Mouse (Mus musculus): ENCODE measurements around the gene Ggnbp2. TPM values are rescaled to one million over a fixed set of nuclear protein-coding genes. Genes with fewer than 3 reads are reported as not detected.
"Not testable (repeated sequence)": the region's sequence is repeated elsewhere in the genome, so short reads cannot be mapped to it uniquely, and the experiment has no call there.

Gene Ggnbp2
- polyA plus RNA-seq, 1 experiment, result 48.6 TPM

DNA sequence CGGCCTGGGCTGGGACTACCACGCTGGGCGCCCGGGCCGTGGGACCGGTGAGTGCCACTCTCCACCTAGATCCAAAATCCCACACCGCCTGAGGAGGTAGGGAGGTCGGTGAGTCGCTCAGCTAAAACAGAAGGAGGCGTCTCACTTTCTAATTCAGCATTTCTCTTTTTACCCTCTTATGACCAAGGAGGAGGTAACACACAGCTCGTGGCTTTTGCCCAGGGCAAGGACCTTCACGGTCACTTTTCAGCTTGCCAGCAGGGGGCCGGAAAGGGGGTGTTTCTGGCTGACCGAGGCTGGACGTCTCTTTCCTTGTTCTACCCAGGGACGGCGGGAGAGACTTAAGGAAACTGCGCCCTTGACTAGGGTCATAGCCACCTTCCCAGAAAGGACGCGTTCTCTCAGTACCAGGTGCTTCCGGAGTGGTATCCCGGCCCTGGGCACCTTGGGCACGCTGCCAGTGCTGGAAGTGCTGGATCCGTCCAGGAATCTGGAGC is 9.9 kb upstream of the Ggnbp2 start:
- under 1% methylated on average over 24 of the region's 24 CpGs for WGBS
- peak; percentile 81 for DNase-seq
- TF ChIP-seq CTCF (conservative IDR thresholded peaks at IDR 0.05; ENCODE audit: insufficient read depth, insufficient read length, low read depth, low read length) (peak; percentile 42), POLR2A (IDR thresholded peaks at IDR 0.05; ENCODE audit: low read depth, low read length) (no peak)
- H3K27ac ChIP-seq (ENCODE audit: insufficient read depth, low read depth, low read length), result peak overlapping the region; percentile 87
- H3K4me1 ChIP-seq (ENCODE audit: control insufficient read depth, insufficient read depth, low read length), result peaks cover 3% of the 10 kb centered on the region; the same call in 1 of the 2 replicates
- H3K4me3 ChIP-seq (ENCODE audit: insufficient read depth, low read depth, low read length), result peak overlapping the region; percentile 85
- no peaks in the 10 kb centered on the region for H3K27me3 ChIP-seq (replicated peaks; ENCODE audit: control insufficient read depth, insufficient read depth, low read length)
- no peaks in the 10 kb centered on the region; the same call in 1 of the 2 replicates for H3K36me3 ChIP-seq (ENCODE audit: control insufficient read depth, insufficient read depth, low read length)

GRCm38 (mm10) chr11:84879772-84880464 is 9.3 kb upstream of the Ggnbp2 start, which contains the start of the genes Myo19 and Pigw:
Gene Myo19 (plus strand): TSS chr11:84880148.
Gene Pigw (minus strand): TSS chr11:84880285.
- under 1% methylated on average over 79 of the region's 81 CpGs for WGBS
- peaks cover 3% of the 10 kb centered on the region; the same call in 1 of the 2 replicates for H3K4me1 ChIP-seq (ENCODE audit: control insufficient read depth, insufficient read depth, low read length)
- H3K36me3 ChIP-seq (ENCODE audit: control insufficient read depth, insufficient read depth, low read length), result no peaks in the 10 kb centered on the region
- H3K27me3 ChIP-seq (replicated peaks; ENCODE audit: control insufficient read depth, insufficient read depth, low read length), result no peaks in the 10 kb centered on the region
- peak; percentile 87 for DNase-seq
- H3K4me3 ChIP-seq (ENCODE audit: insufficient read depth, low read depth, low read length), result peak within 1 kb of the TSS; percentile 85
- peak within 1 kb of the TSS; percentile 87 for H3K27ac ChIP-seq (ENCODE audit: insufficient read depth, low read depth, low read length)
- TF ChIP-seq POLR2A (IDR thresholded peaks at IDR 0.05; ENCODE audit: low read depth, low read length) (peak; percentile 20), CTCF (conservative IDR thresholded peaks at IDR 0.05; ENCODE audit: insufficient read depth, insufficient read length, low read depth, low read length) (peak; percentile 23; the same call in 1 of the 2 replicates)

DNA sequence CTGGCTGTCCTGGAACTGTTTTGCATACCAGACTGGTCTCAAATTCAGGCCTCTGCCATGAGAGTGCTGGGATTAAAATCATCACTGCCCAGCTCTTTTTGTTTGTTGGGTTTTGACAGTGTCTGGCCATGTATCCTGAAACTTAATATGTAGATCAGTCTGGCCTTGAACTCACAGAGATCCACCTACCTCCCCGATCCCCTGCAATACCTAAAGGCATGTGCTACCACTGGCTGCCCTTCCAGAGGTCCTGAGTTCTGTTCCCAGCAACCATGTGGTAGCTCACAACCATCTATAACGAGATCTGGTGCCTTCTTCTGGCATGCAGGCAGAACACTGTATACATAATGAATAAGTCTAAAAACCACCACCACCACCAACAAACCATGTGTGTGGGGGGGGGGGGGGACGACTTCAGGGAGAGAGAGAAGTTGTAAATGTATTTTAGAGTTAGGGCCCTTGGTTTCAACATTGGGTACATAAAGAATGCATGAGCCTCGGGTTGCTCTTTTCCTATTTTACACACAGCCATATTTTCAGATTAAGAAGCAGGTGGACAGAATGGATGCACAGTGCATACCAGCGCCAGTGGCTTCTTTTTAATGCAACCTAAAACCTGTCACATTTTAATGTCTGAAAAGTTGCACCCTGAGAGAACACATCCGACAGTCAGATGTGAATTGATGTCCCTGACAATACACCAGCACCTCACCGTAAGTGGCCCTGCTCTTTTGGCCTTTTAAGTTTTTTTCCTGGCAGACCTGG is 8.6 kb upstream of the Ggnbp2 start:
- Histone ChIP-seq H3K4me1 (ENCODE audit: control insufficient read depth, insufficient read depth, low read length) (peaks cover 3% of the 10 kb centered on the region; the same call in 1 of the 2 replicates), H3K27ac (ENCODE audit: insufficient read depth, low read depth, low read length) (peak overlapping the region; percentile 37), H3K4me3 (ENCODE audit: insufficient read depth, low read depth, low read length) (peak overlapping the region; percentile 85), H3K27me3 (replicated peaks; ENCODE audit: control insufficient read depth, insufficient read depth, low read length) (no peaks in the 10 kb centered on the region), H3K36me3 (ENCODE audit: control insufficient read depth, insufficient read depth, low read length) (no peaks in the 10 kb centered on the region)
- no peak for DNase-seq
- no peak for TF ChIP-seq CTCF (conservative IDR thresholded peaks at IDR 0.05; ENCODE audit: insufficient read depth, insufficient read length, low read depth, low read length)
- TF ChIP-seq POLR2A (IDR thresholded peaks at IDR 0.05; ENCODE audit: low read depth, low read length), result no peak
- WGBS, result 14% methylated on average over 6 of the region's 7 CpGs

DNA sequence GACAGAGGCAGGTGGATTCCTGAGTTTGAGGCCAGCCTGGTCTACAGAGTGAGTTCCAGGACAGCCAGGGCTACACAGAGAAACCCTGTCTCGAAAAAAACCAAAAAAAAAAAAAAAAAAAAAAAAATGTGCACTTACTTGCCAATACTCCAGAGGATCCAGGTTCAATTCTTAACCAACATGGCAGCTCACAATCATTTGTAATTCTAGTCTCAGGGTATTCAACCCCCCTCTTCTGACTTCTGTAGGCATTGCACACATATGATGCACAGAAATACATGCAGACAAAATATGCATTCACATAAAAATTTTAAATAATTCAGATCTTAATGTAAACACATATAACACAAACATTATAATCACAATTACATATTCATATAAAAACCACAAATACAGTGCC is 5.4 kb upstream of the Ggnbp2 start:
- 63% methylated on average over 1 of the region's 1 CpGs for WGBS
- not testable (repeated sequence) for H3K4me3 ChIP-seq (ENCODE audit: insufficient read depth, low read depth, low read length); H3K27ac ChIP-seq (ENCODE audit: insufficient read depth, low read depth, low read length); DNase-seq; H3K36me3 ChIP-seq (ENCODE audit: control insufficient read depth, insufficient read depth, low read length); H3K27me3 ChIP-seq (replicated peaks; ENCODE audit: control insufficient read depth, insufficient read depth, low read length); H3K4me1 ChIP-seq (ENCODE audit: control insufficient read depth, insufficient read depth, low read length)

- Histone ChIP-seq H3K27ac (ENCODE audit: insufficient read depth, low read depth, low read length) (no peak overlapping the region), H3K4me1 (ENCODE audit: control insufficient read depth, insufficient read depth, low read length) (no peaks in the 10 kb centered on the region; the same call in 1 of the 2 replicates), H3K36me3 (ENCODE audit: control insufficient read depth, insufficient read depth, low read length) (no peaks in the 10 kb centered on the region), H3K4me3 (ENCODE audit: insufficient read depth, low read depth, low read length) (no peak overlapping the region), H3K27me3 (replicated peaks; ENCODE audit: control insufficient read depth, insufficient read depth, low read length) (no peaks in the 10 kb centered on the region)
- TF ChIP-seq POLR2A (IDR thresholded peaks at IDR 0.05; ENCODE audit: low read depth, low read length) (no peak), CTCF (conservative IDR thresholded peaks at IDR 0.05; ENCODE audit: insufficient read depth, insufficient read length, low read depth, low read length) (no peak)
- DNase-seq, result no peak
- WGBS, result 89% methylated on average over 1 of the region's 1 CpGs
Observed at GRCm38 (mm10) chr11:84873042-84873833, 2.6 kb upstream of the Ggnbp2 start.

GRCm38 (mm10) chr11:84871548-84872069 is 992 bp upstream of the Ggnbp2 start:
- H3K27ac ChIP-seq (ENCODE audit: insufficient read depth, low read depth, low read length), result peak overlapping the region; percentile 89
- H3K27me3 ChIP-seq (replicated peaks; ENCODE audit: control insufficient read depth, insufficient read depth, low read length), result no peaks in the 10 kb centered on the region
- DNase-seq, result no peak
- no peaks in the 10 kb centered on the region for H3K36me3 ChIP-seq (ENCODE audit: control insufficient read depth, insufficient read depth, low read length)
- H3K4me1 ChIP-seq (ENCODE audit: control insufficient read depth, insufficient read depth, low read length), result peaks cover 3% of the 10 kb centered on the region; the same call in 1 of the 2 replicates
- 49% methylated on average over 4 of the region's 4 CpGs for WGBS
- H3K4me3 ChIP-seq (ENCODE audit: insufficient read depth, low read depth, low read length), result peak overlapping the region; percentile 75; the same call in 1 of the 2 replicates
- no peak for TF ChIP-seq POLR2A (IDR thresholded peaks at IDR 0.05; ENCODE audit: low read depth, low read length)
- TF ChIP-seq CTCF (conservative IDR thresholded peaks at IDR 0.05; ENCODE audit: insufficient read depth, insufficient read length, low read depth, low read length), result no peak

Data from kidney, adult 2 months (tissue).